Mouse (Mus musculus) liver, embryonic 14.5 days (tissue): ENCODE data around the gene Qpctl. TPM values are rescaled to one million over a fixed set of nuclear protein-coding genes. Genes with fewer than 3 reads are reported as not detected.

Experiments used
- ATAC-seq: fragments of 200-750 bp; cut with Nextera tagmentation; 2 replicates; pipeline ENCODE4 v1.8.0; 2017; ENCODE audit warnings: moderate number of reproducible peaks, mild to moderate bottlenecking, moderate library complexity; ENCODE audit not compliant: insufficient read depth
- DNase-seq, 3 experiments: peaks; one replicate each; pipeline ENCODE4 v3.0.0-alpha.2; 2012 to 2013; ENCODE audit warnings: low read depth in 3 of 3, low spot score in 3 of 3
- H3K27ac ChIP-seq: fragments of 300-500 bp; sonication (generic); 2 replicates; pipeline ENCODE4 v1.5.1; 2014; ENCODE audit warnings: moderate library complexity, mild to moderate bottlenecking, control low read depth, inconsistent platforms
- H3K27me3 ChIP-seq: fragments of 300-500 bp; sonication (generic); 2 replicates; pipeline ENCODE4 v1.6.1; 2014; ENCODE audit warnings: mild to moderate bottlenecking, low read length, moderate library complexity; ENCODE audit not compliant: control insufficient read depth, insufficient read depth
- H3K36me3 ChIP-seq: fragments of 300-500 bp; sonication (generic); replicated peaks from 2 replicates; pipeline ENCODE4 v1.6.1; 2014; ENCODE audit warnings: low read depth; ENCODE audit not compliant: control insufficient read depth, insufficient read depth
- H3K4me1 ChIP-seq, 2 experiments: fragments of 200-500 bp in 1 of 2; fragments of 300-500 bp in 1 of 2; sonication (generic) in 1 of 2; replicated peaks; 2 replicates each; pipeline ENCODE4 v1.6.1; 2012 to 2014; ENCODE audit warnings: antibody characterized with exemption in 1 of 2, inconsistent platforms in 1 of 2, low read length in 1 of 2; ENCODE audit not compliant: control insufficient read depth in 2 of 2, insufficient read depth in 2 of 2
- H3K4me2 ChIP-seq: fragments of 300-500 bp; sonication (generic); 2 replicates; pipeline ENCODE4 v1.6.1; 2014; ENCODE audit warnings: low read depth, mild to moderate bottlenecking, control low read depth, moderate library complexity
- H3K4me3 ChIP-seq, 2 experiments: fragments of 200-500 bp in 1 of 2; fragments of 300-500 bp in 1 of 2; sonication (generic) in 1 of 2; 2 replicates each; pipeline ENCODE4 v1.5.1; 2012 to 2014; ENCODE audit warnings: low read depth in 2 of 2, low read length in 2 of 2, mild to moderate bottlenecking in 2 of 2, control low read depth in 1 of 2, inconsistent platforms in 1 of 2, moderate library complexity in 1 of 2; ENCODE audit not compliant: insufficient read depth in 1 of 2
- H3K9ac ChIP-seq: fragments of 300-500 bp; sonication (generic); replicated peaks from 2 replicates; pipeline ENCODE4 v1.6.1; 2014; ENCODE audit warnings: mild to moderate bottlenecking, control low read depth, moderate library complexity
- H3K9me3 ChIP-seq: fragments of 300-500 bp; sonication (generic); 2 replicates; pipeline ENCODE4 v1.6.1; 2016; ENCODE audit warnings: low read length, mixed read lengths; ENCODE audit not compliant: control insufficient read depth
- CTCF ChIP-seq: IDR thresholded peaks from 2 replicates; pipeline ENCODE4 v1.5.1; 2016; ENCODE audit warnings: antibody characterized with exemption, low read depth, control low read depth
- EP300 ChIP-seq: IDR thresholded peaks from 2 replicates; pipeline ENCODE4 v1.6.1; 2016; ENCODE audit warnings: antibody characterized with exemption, low read depth
- WGBS: fragments of 180-500 bp; shearing (Covaris S2); extraction: QIAGEN DNeasy Blood & Tissue Kit; methylation state at CpG from one replicate; pipeline ENCODE4 v1.1.7; 2014; ENCODE audit not compliant: insufficient replicate concordance; 5-methylcytosine and 5-hydroxymethylcytosine counted together
- polyA plus RNA-seq, 2 experiments: library from polyadenylated mRNA; depleted of rRNA in 1 of 2; stranded (reverse) in 1 of 2; unstranded in 1 of 2; fragments of >200 nt; fragmentation: Nextera tagmentation in 1 of 2; extraction: Ambion mirVana in 1 of 2; gene quantifications; 2 replicates each; pipeline versions ENCODE4 v1.2.1 to v1.2.3; 2012 to 2014

Gene Qpctl
- polyA plus RNA-seq, 2 experiments: 2.2 to 2.3 TPM

GRCm38 (mm10) chr7:19136673-19137334, 12.3 kb downstream of the Qpctl start:
- H3K36me3 ChIP-seq: peaks cover 18% of the 10 kb centered on the region
- no peak overlapping the region for H3K9ac ChIP-seq
- DNase-seq: no peak
- H3K4me3 ChIP-seq: no peak overlapping the region
- TF ChIP-seq EP300 (no peak), CTCF (no peak)
- peaks cover 0 to 2% of the 10 kb centered on the region in 2 experiments; a peak in 1 of 4 replicates for H3K4me1 ChIP-seq
- no peaks in the 10 kb centered on the region for H3K27me3 ChIP-seq
- ATAC-seq: no peak
- WGBS: 87% methylated on average over 38 of the region's 38 CpGs
- H3K4me2 ChIP-seq: no peak overlapping the region
- no peak overlapping the region for H3K27ac ChIP-seq
- no peaks in the 10 kb centered on the region for H3K9me3 ChIP-seq

- Histone ChIP-seq H3K9me3 (no peaks in the 10 kb centered on the region), H3K4me3 (no peak overlapping the region), H3K36me3 (peaks cover 18% of the 10 kb centered on the region), H3K27me3 (no peaks in the 10 kb centered on the region), H3K9ac (no peak overlapping the region), H3K4me2 (no peak overlapping the region), H3K4me1 (peaks cover 0 to 3% of the 10 kb centered on the region in 2 experiments; a peak in 2 of 4 replicates), H3K27ac (no peak overlapping the region)
- ATAC-seq (no peak), DNase-seq (no peak)
- 89% methylated on average over 13 of the region's 13 CpGs for WGBS
- TF ChIP-seq CTCF (no peak), EP300 (no peak)
Measured at GRCm38 (mm10) chr7:19136168-19136567, 12.9 kb downstream of the Qpctl start.

- ATAC-seq (peak; percentile 96), DNase-seq (peak; percentile 79 to 83 (median 82))
- peak overlapping the region; percentile 71 for H3K4me2 ChIP-seq
- H3K36me3 ChIP-seq: peaks cover 10% of the 10 kb centered on the region
- no peaks in the 10 kb centered on the region for H3K27me3 ChIP-seq
- no peaks in the 10 kb centered on the region for H3K9me3 ChIP-seq
- WGBS: 1% methylated on average over 39 of the region's 39 CpGs
- no peak overlapping the region for H3K27ac ChIP-seq
- H3K4me3 ChIP-seq: peak overlapping the region; percentile 37 to 43
- H3K9ac ChIP-seq: no peak overlapping the region; the same call in 1 of the 2 replicates
- TF ChIP-seq EP300 (no peak), CTCF (peak; percentile 85)
- H3K4me1 ChIP-seq: peaks cover 0 to 10% of the 10 kb centered on the region in 2 experiments; a peak in 2 of 4 replicates
Measured at GRCm38 (mm10) chr7:19131324-19131848, 17.7 kb downstream of the Qpctl start.

- no peak overlapping the region for H3K4me3 ChIP-seq
- DNase-seq (no peak), ATAC-seq (no peak)
- H3K4me1 ChIP-seq: peaks cover 0 to 10% of the 10 kb centered on the region in 2 experiments; a peak in 2 of 4 replicates
- TF ChIP-seq EP300 (no peak), CTCF (peak; percentile 27; the same call in 1 of the 2 replicates)
- 32% methylated on average over 4 of the region's 4 CpGs for WGBS
- peak overlapping the region; percentile 71 for H3K4me2 ChIP-seq
- no peaks in the 10 kb centered on the region for H3K9me3 ChIP-seq
- H3K27ac ChIP-seq: no peak overlapping the region
- H3K27me3 ChIP-seq: no peaks in the 10 kb centered on the region
- no peak overlapping the region for H3K9ac ChIP-seq
- H3K36me3 ChIP-seq: peaks cover 3% of the 10 kb centered on the region; the same call in 1 of the 2 replicates
Measured at GRCm38 (mm10) chr7:19130657-19131056, 18.4 kb downstream of the Qpctl start.

DNA sequence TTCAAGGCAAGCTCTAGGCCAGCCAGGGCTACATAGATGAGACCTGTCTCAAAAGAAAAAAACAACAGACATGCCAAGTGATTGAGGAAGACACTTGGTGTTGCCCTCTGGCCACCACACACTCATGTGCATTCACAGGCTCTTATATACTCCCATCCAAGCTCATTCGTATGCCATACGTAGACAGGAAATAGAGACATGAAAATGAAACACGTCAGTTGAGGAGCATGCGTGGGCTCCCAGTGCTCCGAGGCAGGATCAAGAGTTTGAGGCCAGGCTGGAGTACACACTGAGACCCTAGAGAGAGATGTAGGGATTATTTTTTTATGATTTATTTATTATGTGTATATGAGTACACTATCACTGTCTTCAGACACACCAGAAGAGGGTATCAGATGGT, 19.7 kb downstream of the Qpctl start:
- Histone ChIP-seq H3K9ac (no peak overlapping the region), H3K4me3 (no peak overlapping the region), H3K4me1 (peaks cover 0 to 10% of the 10 kb centered on the region in 2 experiments; a peak in 2 of 4 replicates), H3K27me3 (no peaks in the 10 kb centered on the region), H3K9me3 (no peaks in the 10 kb centered on the region), H3K36me3 (no peaks in the 10 kb centered on the region), H3K4me2 (no peak overlapping the region), H3K27ac (no peak overlapping the region)
- ATAC-seq (no peak), DNase-seq (no peak)
- 86% methylated on average over 5 of the region's 5 CpGs for WGBS
- TF ChIP-seq CTCF: no peak
- no peak for TF ChIP-seq EP300
